Mouse (Mus musculus) olfactory bulb, adult 2 months (tissue): ENCODE results near the gene Ccdc117.

Experiments used
- CTCF ChIP-seq: fragments of 200-500 bp; IDR thresholded peaks from 2 replicates; pipeline ENCODE4 v1.5.1; 2012; ENCODE audit warnings: low read depth, mild to moderate bottlenecking, low read length, moderate library complexity; ENCODE audit not compliant: insufficient read depth
- POLR2A ChIP-seq: fragments of 200-500 bp; IDR thresholded peaks from 2 replicates; pipeline ENCODE4 v1.6.1; 2012; ENCODE audit warnings: mild to moderate bottlenecking, low read depth, low read length, moderate library complexity; ENCODE audit not compliant: insufficient read depth

DNA sequence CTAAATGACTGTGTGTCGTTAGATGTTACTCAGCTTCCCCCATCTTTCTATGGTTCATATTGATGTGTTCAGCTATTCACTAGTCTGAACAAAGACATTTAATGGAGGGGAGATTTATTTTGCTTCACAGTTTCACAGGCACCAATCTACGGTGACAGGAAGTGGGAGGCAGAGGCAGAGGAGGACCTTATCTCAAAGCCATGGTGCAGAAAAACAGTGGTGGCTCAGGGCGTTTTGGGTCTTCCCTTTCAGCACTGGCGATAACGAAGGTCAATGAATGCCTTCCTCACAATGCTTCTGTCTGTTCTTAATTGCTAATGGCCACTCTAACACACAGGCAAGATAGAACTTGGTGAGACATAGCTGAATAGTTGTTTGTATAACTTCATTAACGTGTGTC is 33.1 kb upstream of the Ccdc117 start:
- TF ChIP-seq POLR2A (no peak), CTCF (no peak)
